Mouse (Mus musculus): ENCODE data around the gene Txndc15. TPM values are rescaled to one million over a fixed set of nuclear protein-coding genes. Genes with fewer than 3 reads are reported as not detected.

Txndc15 gene
- polyA plus RNA-seq, 1 experiment = 47.7 TPM

- Histone ChIP-seq H3K4me3 (ENCODE audit: insufficient read depth, low read depth, low read length) (no peak overlapping the region), H3K27ac (ENCODE audit: insufficient read depth, low read depth, low read length) (no peak overlapping the region), H3K4me1 (ENCODE audit: control insufficient read depth, insufficient read depth, low read length) (no peaks in the 10 kb centered on the region), H3K36me3 (ENCODE audit: control insufficient read depth, insufficient read depth, low read length) (no peaks in the 10 kb centered on the region), H3K27me3 (replicated peaks; ENCODE audit: control insufficient read depth, insufficient read depth, low read length) (no peaks in the 10 kb centered on the region)
- WGBS = 92% methylated on average over 7 of the region's 7 CpGs
- TF ChIP-seq POLR2A (IDR thresholded peaks at IDR 0.05; ENCODE audit: low read depth, low read length) (no peak), CTCF (conservative IDR thresholded peaks at IDR 0.05; ENCODE audit: insufficient read depth, insufficient read length, low read depth, low read length) (no peak)
- DNase-seq = no peak
Measured at GRCm38 (mm10) chr13:55730716-55731115, 16.3 kb downstream of the Txndc15 start.

- WGBS = 89% methylated on average over 2 of the region's 2 CpGs
- Histone ChIP-seq H3K27ac (ENCODE audit: insufficient read depth, low read depth, low read length) (no peak overlapping the region), H3K4me1 (ENCODE audit: control insufficient read depth, insufficient read depth, low read length) (no peaks in the 10 kb centered on the region), H3K4me3 (ENCODE audit: insufficient read depth, low read depth, low read length) (no peak overlapping the region), H3K36me3 (ENCODE audit: control insufficient read depth, insufficient read depth, low read length) (no peaks in the 10 kb centered on the region), H3K27me3 (replicated peaks; ENCODE audit: control insufficient read depth, insufficient read depth, low read length) (no peaks in the 10 kb centered on the region)
- TF ChIP-seq CTCF (conservative IDR thresholded peaks at IDR 0.05; ENCODE audit: insufficient read depth, insufficient read length, low read depth, low read length) = no peak
- no peak for TF ChIP-seq POLR2A (IDR thresholded peaks at IDR 0.05; ENCODE audit: low read depth, low read length)
- no peak for DNase-seq
Measured at GRCm38 (mm10) chr13:55732121-55732520, 17.7 kb downstream of the Txndc15 start.

DNA sequence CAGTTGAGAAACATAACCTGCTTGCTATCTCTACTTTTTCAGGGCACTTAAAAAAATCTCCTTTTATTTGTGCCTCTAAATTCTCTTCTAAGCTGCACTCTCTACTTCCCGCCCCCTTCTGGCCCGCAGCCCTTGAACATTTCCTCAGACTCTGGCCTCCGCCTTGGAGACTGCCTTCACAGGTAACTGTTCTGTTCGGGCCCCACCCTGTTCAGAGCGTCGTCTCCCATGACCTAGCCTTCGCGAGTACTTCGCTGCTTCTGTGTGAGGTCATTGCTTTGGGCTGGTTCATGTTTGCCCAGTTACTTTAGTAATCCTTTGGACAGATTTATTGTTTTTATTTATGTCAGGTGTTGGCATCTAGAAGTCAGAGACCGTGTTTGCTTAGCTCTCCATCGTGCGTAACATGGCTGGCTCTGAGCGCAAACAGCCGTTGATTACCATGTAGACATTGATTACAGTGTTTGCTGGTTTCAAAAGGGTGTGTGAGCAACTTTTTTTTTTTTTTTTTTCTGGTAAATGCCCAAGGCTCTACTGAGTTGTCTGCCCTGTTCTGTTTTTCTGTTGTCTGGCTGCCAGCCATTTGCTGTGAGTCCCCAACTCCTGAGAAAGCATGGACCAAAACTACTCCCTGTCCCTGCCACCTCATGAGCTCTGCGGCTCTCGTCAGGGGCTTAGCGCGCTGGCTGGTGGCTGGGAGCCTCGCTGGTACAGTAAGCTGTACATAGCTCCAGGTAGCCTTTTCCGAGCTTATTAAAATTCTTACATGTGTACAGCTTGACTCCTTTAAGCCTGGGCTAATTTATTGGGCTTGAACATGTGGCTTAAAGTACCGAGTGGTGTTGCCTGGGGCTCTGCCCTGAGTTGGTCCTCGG lies 19.4 kb downstream of the Txndc15 start:
- 63% methylated on average over 22 of the region's 22 CpGs for WGBS
- Histone ChIP-seq H3K4me3 (ENCODE audit: insufficient read depth, low read depth, low read length) (no peak overlapping the region), H3K27me3 (replicated peaks; ENCODE audit: control insufficient read depth, insufficient read depth, low read length) (no peaks in the 10 kb centered on the region), H3K4me1 (ENCODE audit: control insufficient read depth, insufficient read depth, low read length) (no peaks in the 10 kb centered on the region), H3K36me3 (ENCODE audit: control insufficient read depth, insufficient read depth, low read length) (no peaks in the 10 kb centered on the region), H3K27ac (ENCODE audit: insufficient read depth, low read depth, low read length) (no peak overlapping the region)
- DNase-seq = no peak
- TF ChIP-seq POLR2A (IDR thresholded peaks at IDR 0.05; ENCODE audit: low read depth, low read length) (no peak), CTCF (conservative IDR thresholded peaks at IDR 0.05; ENCODE audit: insufficient read depth, insufficient read length, low read depth, low read length) (no peak)

DNA sequence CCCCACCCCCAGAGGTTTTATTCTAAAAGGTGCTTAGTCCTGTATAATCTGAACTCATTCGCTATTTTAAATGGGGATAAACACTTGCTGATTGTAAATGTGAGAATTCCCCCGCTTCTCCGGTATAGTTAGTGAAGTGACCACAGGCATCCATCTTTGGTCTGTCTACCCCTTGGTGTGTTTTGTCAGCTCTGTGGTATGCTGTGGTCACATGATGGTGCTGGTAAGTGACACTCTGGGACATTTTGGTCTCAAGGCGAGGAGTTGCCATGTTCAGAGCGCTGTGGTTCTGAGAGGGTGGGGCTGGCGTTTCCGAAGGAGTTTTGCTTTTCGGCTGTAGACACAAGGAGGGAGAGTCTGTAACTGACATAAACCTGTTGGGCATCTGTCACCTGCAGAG lies 23.4 kb downstream of the Txndc15 start:
- 93% methylated on average over 8 of the region's 8 CpGs for WGBS

GRCm38 (mm10) chr13:55742306-55742705 lies 27.9 kb downstream of the Txndc15 start:
- no peaks in the 10 kb centered on the region for H3K4me1 ChIP-seq (ENCODE audit: control insufficient read depth, insufficient read depth, low read length)
- no peaks in the 10 kb centered on the region for H3K36me3 ChIP-seq (ENCODE audit: control insufficient read depth, insufficient read depth, low read length)
- 62% methylated on average over 8 of the region's 8 CpGs for WGBS
- DNase-seq = no peak
- H3K4me3 ChIP-seq (ENCODE audit: insufficient read depth, low read depth, low read length) = no peak overlapping the region
- no peaks in the 10 kb centered on the region for H3K27me3 ChIP-seq (replicated peaks; ENCODE audit: control insufficient read depth, insufficient read depth, low read length)
- no peak overlapping the region for H3K27ac ChIP-seq (ENCODE audit: insufficient read depth, low read depth, low read length)
- no peak for TF ChIP-seq CTCF (conservative IDR thresholded peaks at IDR 0.05; ENCODE audit: insufficient read depth, insufficient read length, low read depth, low read length)
- no peak for TF ChIP-seq POLR2A (IDR thresholded peaks at IDR 0.05; ENCODE audit: low read depth, low read length)

More for the DNA sequence above, 23.4 kb downstream of the Txndc15 start:
- Histone ChIP-seq H3K4me3 (ENCODE audit: insufficient read depth, low read depth, low read length) (no peak overlapping the region), H3K4me1 (ENCODE audit: control insufficient read depth, insufficient read depth, low read length) (no peaks in the 10 kb centered on the region), H3K27ac (ENCODE audit: insufficient read depth, low read depth, low read length) (no peak overlapping the region), H3K27me3 (replicated peaks; ENCODE audit: control insufficient read depth, insufficient read depth, low read length) (no peaks in the 10 kb centered on the region), H3K36me3 (ENCODE audit: control insufficient read depth, insufficient read depth, low read length) (no peaks in the 10 kb centered on the region)
- TF ChIP-seq POLR2A (IDR thresholded peaks at IDR 0.05; ENCODE audit: low read depth, low read length) (no peak), CTCF (conservative IDR thresholded peaks at IDR 0.05; ENCODE audit: insufficient read depth, insufficient read length, low read depth, low read length) (no peak)
- no peak for DNase-seq

- H3K4me3 ChIP-seq (ENCODE audit: insufficient read depth, low read depth, low read length) = no peak overlapping the region
- WGBS = 85% methylated on average over 13 of the region's 13 CpGs
- no peaks in the 10 kb centered on the region for H3K27me3 ChIP-seq (replicated peaks; ENCODE audit: control insufficient read depth, insufficient read depth, low read length)
- no peak overlapping the region for H3K27ac ChIP-seq (ENCODE audit: insufficient read depth, low read depth, low read length)
- TF ChIP-seq CTCF (conservative IDR thresholded peaks at IDR 0.05; ENCODE audit: insufficient read depth, insufficient read length, low read depth, low read length) (no peak), POLR2A (IDR thresholded peaks at IDR 0.05; ENCODE audit: low read depth, low read length) (no peak)
- no peaks in the 10 kb centered on the region for H3K36me3 ChIP-seq (ENCODE audit: control insufficient read depth, insufficient read depth, low read length)
- no peaks in the 10 kb centered on the region for H3K4me1 ChIP-seq (ENCODE audit: control insufficient read depth, insufficient read depth, low read length)
- no peak for DNase-seq
Measured at GRCm38 (mm10) chr13:55754380-55754779, 39.9 kb downstream of the Txndc15 start.

DNA sequence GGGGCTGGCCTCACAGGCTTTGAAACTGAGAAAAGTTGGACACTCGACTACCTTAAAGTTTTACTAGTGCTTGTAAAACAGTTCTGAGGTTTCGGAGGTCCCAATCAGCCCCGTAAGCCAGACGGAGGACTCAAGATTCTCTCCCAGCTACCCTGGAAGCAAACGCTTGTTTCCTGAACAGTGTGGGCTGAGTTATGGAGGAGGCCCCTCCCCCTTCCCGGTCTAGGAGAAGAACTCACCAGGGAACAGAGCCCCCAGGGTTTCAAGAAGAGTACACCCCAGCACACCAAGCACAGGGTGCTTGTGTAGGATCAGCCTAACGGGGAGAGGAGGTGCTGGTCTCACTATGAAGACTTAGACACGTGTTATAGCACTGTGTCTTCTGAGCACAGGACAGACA lies 42.3 kb downstream of the Txndc15 start:
- WGBS = 41% methylated on average over 8 of the region's 8 CpGs
- no peaks in the 10 kb centered on the region for H3K36me3 ChIP-seq (ENCODE audit: control insufficient read depth, insufficient read depth, low read length)
- H3K4me1 ChIP-seq (ENCODE audit: control insufficient read depth, insufficient read depth, low read length) = no peaks in the 10 kb centered on the region
- no peak for DNase-seq
- no peak overlapping the region; the same call in 1 of the 2 replicates for H3K4me3 ChIP-seq (ENCODE audit: insufficient read depth, low read depth, low read length)
- TF ChIP-seq POLR2A (IDR thresholded peaks at IDR 0.05; ENCODE audit: low read depth, low read length) = no peak
- no peak for TF ChIP-seq CTCF (conservative IDR thresholded peaks at IDR 0.05; ENCODE audit: insufficient read depth, insufficient read length, low read depth, low read length)
- no peak overlapping the region for H3K27ac ChIP-seq (ENCODE audit: insufficient read depth, low read depth, low read length)
- no peaks in the 10 kb centered on the region for H3K27me3 ChIP-seq (replicated peaks; ENCODE audit: control insufficient read depth, insufficient read depth, low read length)

Measured in kidney, adult 2 months (tissue).